Mouse (Mus musculus): Measurements from ENCODE around the gene Phc2.

DNA sequence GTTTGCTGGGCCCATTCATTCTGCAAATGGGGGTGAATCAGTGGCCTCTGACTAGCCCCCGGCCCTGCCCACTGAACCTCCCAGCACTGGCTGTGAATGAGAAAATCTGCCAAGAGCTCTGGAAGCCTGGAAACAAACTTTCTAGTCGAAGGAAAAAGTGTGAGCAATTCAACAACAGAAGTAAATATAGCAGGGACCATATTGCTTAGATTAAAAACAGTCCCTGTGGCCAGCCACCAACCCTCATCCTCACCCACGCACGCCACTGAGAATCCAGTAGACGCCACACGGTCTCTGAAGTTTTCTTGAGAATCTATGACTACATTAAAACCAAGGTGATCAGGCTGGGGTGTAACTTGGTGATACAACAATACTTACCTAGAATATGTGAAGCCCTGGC is 58.4 kb downstream of the Phc2 start:
- TF ChIP-seq POLR2A (IDR thresholded peaks at IDR 0.05; ENCODE audit: borderline replicate concordance, low read depth, low read length) (no peak), CTCF (IDR thresholded peaks at IDR 0.05; ENCODE audit: low read depth, low read length) (no peak)
